Mouse (Mus musculus): ENCODE measurements around the gene Tmem245. TPM values are rescaled to one million over a fixed set of nuclear protein-coding genes. Genes with fewer than 3 reads are reported as not detected.

Tmem245 gene
- total and polyA plus RNA-seq, 2 experiments from 2014 or later: 23.7 to 68.4 TPM

DNA sequence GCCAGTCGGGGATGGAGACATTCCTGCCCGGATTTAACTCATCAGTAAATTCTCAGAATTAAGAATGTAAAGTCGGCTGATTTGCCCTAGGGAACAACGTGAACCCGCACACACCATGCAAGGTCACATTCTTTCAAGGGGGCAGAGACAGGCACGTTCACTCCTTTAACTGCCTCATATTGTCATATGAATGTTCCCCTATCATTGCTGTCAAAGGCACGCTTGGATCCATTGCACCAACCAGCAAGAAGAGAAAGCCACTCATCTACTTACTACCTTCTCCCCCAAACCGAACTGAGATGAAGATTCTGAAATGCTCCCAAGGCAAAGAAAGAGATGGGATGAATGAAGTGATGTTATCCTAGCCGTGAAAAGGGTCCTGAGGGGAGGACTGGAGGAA is 88.5 kb downstream of the Tmem245 start:
- ATAC-seq (ENCODE audit: insufficient read depth, low read depth): peak; percentile 44; the same call in 1 of the 2 replicates
- WGBS: 51% methylated on average over 9 of the region's 9 CpGs
- peaks cover 13% of the 10 kb centered on the region for H3K4me1 ChIP-seq (ENCODE audit: control insufficient read depth, insufficient read depth)
- H3K27ac ChIP-seq (ENCODE audit: low read depth): peak overlapping the region; percentile 48; the same call in 1 of the 2 replicates
- no peak for DNase-seq (ENCODE audit: low spot score)
- TF ChIP-seq CTCF (IDR thresholded peaks at IDR 0.05; ENCODE audit: low read depth): no peak
- no peak for TF ChIP-seq EP300 (IDR thresholded peaks at IDR 0.05; ENCODE audit: low read depth)
- H3K4me3 ChIP-seq (ENCODE audit: low read depth, low read length): no peak overlapping the region
- no peaks in the 10 kb centered on the region for H3K9me3 ChIP-seq (replicated peaks; ENCODE audit: control insufficient read depth, low read length)
- H3K9ac ChIP-seq (replicated peaks; ENCODE audit: low read depth, low read length): no peak overlapping the region
- no peaks in the 10 kb centered on the region for H3K27me3 ChIP-seq (ENCODE audit: control insufficient read depth, insufficient read depth, low read length)
- no peaks in the 10 kb centered on the region for H3K36me3 ChIP-seq (replicated peaks; ENCODE audit: control insufficient read depth, insufficient read depth, low read length)
- no peak overlapping the region for H3K4me2 ChIP-seq (ENCODE audit: low read depth, low read length)

DNA sequence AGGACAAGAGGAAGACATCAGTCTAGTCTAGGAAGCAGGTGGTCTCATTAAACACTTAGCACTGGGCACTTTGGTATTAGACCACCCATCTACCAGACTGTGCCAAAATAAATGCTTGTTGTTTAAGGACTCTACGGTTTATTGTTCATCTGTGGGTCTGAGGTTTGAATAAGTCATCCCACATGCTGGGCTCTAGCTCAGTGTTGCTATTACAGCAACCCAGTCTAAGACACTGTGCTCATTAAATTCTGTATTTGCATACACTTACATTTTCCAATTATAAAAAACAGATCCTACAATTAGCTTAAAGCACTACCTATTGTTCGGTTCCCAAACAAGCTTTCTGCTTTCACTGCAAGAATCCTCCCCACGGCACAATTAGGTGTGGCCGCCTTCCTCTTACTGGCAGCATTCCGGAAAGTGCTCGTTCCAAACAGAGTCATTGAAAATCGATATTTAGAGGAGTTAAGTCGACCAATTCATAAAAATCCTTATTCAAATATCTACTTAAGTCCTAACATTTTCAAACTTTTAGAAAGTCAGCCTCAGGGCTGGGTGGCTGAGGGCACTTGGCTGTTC is 90.8 kb downstream of the Tmem245 start:
- H3K4me3 ChIP-seq (ENCODE audit: low read depth, low read length): no peak overlapping the region
- no peak for TF ChIP-seq EP300 (IDR thresholded peaks at IDR 0.05; ENCODE audit: low read depth)
- TF ChIP-seq CTCF (IDR thresholded peaks at IDR 0.05; ENCODE audit: low read depth): no peak
- 85% methylated on average over 8 of the region's 8 CpGs for WGBS

DNA sequence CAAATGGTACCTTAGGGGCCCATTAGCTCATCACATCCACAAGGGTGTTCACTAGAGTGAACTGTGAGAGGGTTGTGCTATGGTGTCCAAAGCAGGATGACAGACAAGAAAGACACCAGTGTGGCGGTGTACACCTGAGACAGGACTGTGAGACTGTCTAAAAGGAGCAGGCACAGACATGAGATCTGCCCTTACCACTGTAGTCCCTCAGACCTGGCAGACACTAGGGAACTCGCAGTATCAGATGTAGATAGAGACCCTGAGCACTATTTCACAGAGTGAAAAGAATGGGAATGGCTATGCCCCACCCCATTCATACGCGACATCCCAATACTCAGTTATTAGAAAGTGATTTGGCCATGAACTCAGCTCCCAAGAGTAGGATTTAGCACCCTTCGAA is 91.3 kb downstream of the Tmem245 start:
- ATAC-seq (ENCODE audit: insufficient read depth, low read depth) (no peak), DNase-seq (ENCODE audit: low spot score) (no peak)
- 93% methylated on average over 5 of the region's 5 CpGs for WGBS
- Histone ChIP-seq H3K4me2 (ENCODE audit: low read depth, low read length) (no peak overlapping the region), H3K9me3 (replicated peaks; ENCODE audit: control insufficient read depth, low read length) (no peaks in the 10 kb centered on the region), H3K4me1 (ENCODE audit: control insufficient read depth, insufficient read depth) (peaks cover 7% of the 10 kb centered on the region; the same call in 1 of the 2 replicates), H3K9ac (replicated peaks; ENCODE audit: low read depth, low read length) (no peak overlapping the region), H3K27me3 (ENCODE audit: control insufficient read depth, insufficient read depth, low read length) (no peaks in the 10 kb centered on the region), H3K27ac (ENCODE audit: low read depth) (no peak overlapping the region), H3K4me3 (ENCODE audit: low read depth, low read length) (no peak overlapping the region), H3K36me3 (replicated peaks; ENCODE audit: control insufficient read depth, insufficient read depth, low read length) (no peaks in the 10 kb centered on the region)
- TF ChIP-seq EP300 (IDR thresholded peaks at IDR 0.05; ENCODE audit: low read depth): no peak

More for the DNA sequence above, 90.8 kb downstream of the Tmem245 start:
- H3K36me3 ChIP-seq (replicated peaks; ENCODE audit: control insufficient read depth, insufficient read depth, low read length): no peaks in the 10 kb centered on the region
- no peak for DNase-seq (ENCODE audit: low spot score)
- H3K9ac ChIP-seq (replicated peaks; ENCODE audit: low read depth, low read length): no peak overlapping the region
- ATAC-seq (ENCODE audit: insufficient read depth, low read depth): no peak
- H3K4me2 ChIP-seq (ENCODE audit: low read depth, low read length): no peak overlapping the region
- H3K4me1 ChIP-seq (ENCODE audit: control insufficient read depth, insufficient read depth): peaks cover 7% of the 10 kb centered on the region; the same call in 1 of the 2 replicates
- H3K27ac ChIP-seq (ENCODE audit: low read depth): no peak overlapping the region
- H3K9me3 ChIP-seq (replicated peaks; ENCODE audit: control insufficient read depth, low read length): no peaks in the 10 kb centered on the region
- no peaks in the 10 kb centered on the region for H3K27me3 ChIP-seq (ENCODE audit: control insufficient read depth, insufficient read depth, low read length)

DNA sequence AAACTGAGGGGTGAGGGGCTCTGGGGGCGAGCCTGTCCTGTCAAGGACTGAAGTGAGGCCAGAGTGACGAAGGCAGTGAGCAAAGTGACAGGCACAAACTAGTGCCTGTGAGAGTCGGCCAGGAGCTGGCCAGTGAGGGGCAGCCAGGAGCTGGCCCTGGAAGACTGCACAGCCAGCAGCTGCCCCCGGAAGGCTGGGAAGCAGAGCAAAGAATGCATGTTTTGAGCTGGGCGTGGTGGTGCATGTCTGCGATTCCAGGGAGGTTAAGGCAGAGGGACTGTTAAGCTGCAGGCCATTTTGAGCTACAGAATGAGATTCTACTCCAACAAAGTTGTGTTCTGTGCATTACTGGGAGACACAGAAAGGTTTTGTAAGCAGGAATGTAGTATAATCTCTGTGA is 96.5 kb downstream of the Tmem245 start:
- DNase-seq (ENCODE audit: low spot score): peak; percentile 61
- Histone ChIP-seq H3K27me3 (ENCODE audit: control insufficient read depth, insufficient read depth, low read length) (no peaks in the 10 kb centered on the region), H3K4me3 (ENCODE audit: low read depth, low read length) (no peak overlapping the region), H3K27ac (ENCODE audit: low read depth) (no peak overlapping the region; the same call in 1 of the 2 replicates), H3K4me1 (ENCODE audit: control insufficient read depth, insufficient read depth) (no peaks in the 10 kb centered on the region), H3K9me3 (replicated peaks; ENCODE audit: control insufficient read depth, low read length) (no peaks in the 10 kb centered on the region), H3K4me2 (ENCODE audit: low read depth, low read length) (no peak overlapping the region), H3K9ac (replicated peaks; ENCODE audit: low read depth, low read length) (no peak overlapping the region), H3K36me3 (replicated peaks; ENCODE audit: control insufficient read depth, insufficient read depth, low read length) (0 out of 2 replicates have a peak, but pooled peaks cover 4% of the 10 kb centered on the region)
- peak; percentile 80 for ATAC-seq (ENCODE audit: insufficient read depth, low read depth)
- TF ChIP-seq CTCF (IDR thresholded peaks at IDR 0.05; ENCODE audit: low read depth) (peak; percentile 33), EP300 (IDR thresholded peaks at IDR 0.05; ENCODE audit: low read depth) (no peak)
- 2% methylated on average over 6 of the region's 6 CpGs for WGBS

DNA sequence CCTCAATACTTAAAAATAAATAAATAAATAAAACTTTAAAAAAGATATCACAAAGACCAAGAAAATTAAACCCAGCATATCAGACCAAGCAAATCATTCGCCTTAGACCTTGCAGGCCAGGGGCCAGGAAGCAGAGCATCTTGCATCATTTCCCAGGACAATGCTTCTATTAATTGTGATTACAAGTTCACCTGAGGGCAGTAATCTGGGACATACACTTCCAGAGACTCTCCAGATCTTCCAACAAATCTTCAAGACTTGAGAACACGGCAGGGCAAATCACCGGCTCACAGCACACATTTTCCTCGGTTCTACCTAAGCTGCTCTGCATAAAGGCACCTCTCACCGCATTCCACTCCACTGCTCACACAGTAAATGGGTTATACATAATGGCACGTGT is 99.2 kb downstream of the Tmem245 start:
- no peak for ATAC-seq (ENCODE audit: insufficient read depth, low read depth)
- DNase-seq (ENCODE audit: low spot score): no peak
- Histone ChIP-seq H3K9me3 (replicated peaks; ENCODE audit: control insufficient read depth, low read length) (no peaks in the 10 kb centered on the region), H3K4me1 (ENCODE audit: control insufficient read depth, insufficient read depth) (no peaks in the 10 kb centered on the region), H3K4me2 (ENCODE audit: low read depth, low read length) (no peak overlapping the region), H3K4me3 (ENCODE audit: low read depth, low read length) (no peak overlapping the region), H3K9ac (replicated peaks; ENCODE audit: low read depth, low read length) (no peak overlapping the region), H3K27ac (ENCODE audit: low read depth) (no peak overlapping the region), H3K27me3 (ENCODE audit: control insufficient read depth, insufficient read depth, low read length) (no peaks in the 10 kb centered on the region), H3K36me3 (replicated peaks; ENCODE audit: control insufficient read depth, insufficient read depth, low read length) (peaks cover 17% of the 10 kb centered on the region)
- WGBS: 85% methylated on average over 6 of the region's 6 CpGs
- no peak for TF ChIP-seq EP300 (IDR thresholded peaks at IDR 0.05; ENCODE audit: low read depth)
- no peak for TF ChIP-seq CTCF (IDR thresholded peaks at IDR 0.05; ENCODE audit: low read depth)

DNA sequence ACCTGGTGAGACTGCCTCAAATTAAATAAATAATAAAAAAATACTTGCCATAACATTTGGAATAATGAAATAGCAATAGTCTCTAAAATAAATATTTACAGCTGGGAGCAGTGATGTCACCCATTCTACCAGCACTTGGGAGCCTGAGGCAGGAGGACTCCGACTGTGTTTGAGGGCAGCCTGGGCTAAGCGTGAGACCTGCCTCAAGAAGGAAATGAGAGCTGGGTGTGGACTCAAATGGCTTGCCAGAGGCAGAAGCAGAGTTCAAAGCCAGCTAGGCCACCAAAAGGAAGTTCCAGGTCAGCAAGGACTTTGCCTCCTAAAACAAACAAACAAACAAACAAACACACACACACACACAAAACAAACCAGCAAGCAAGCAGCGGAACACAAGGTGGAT is 99.8 kb downstream of the Tmem245 start:
- no peak overlapping the region for H3K4me3 ChIP-seq (ENCODE audit: low read depth, low read length)
- H3K27me3 ChIP-seq (ENCODE audit: control insufficient read depth, insufficient read depth, low read length): no peaks in the 10 kb centered on the region
- no peak for DNase-seq (ENCODE audit: low spot score)
- WGBS: 81% methylated on average over 3 of the region's 3 CpGs
- no peak overlapping the region for H3K4me2 ChIP-seq (ENCODE audit: low read depth, low read length)
- no peak for ATAC-seq (ENCODE audit: insufficient read depth, low read depth)
- H3K36me3 ChIP-seq (replicated peaks; ENCODE audit: control insufficient read depth, insufficient read depth, low read length): peaks cover 17% of the 10 kb centered on the region
- H3K27ac ChIP-seq (ENCODE audit: low read depth): no peak overlapping the region
- no peak overlapping the region for H3K9ac ChIP-seq (replicated peaks; ENCODE audit: low read depth, low read length)
- no peaks in the 10 kb centered on the region for H3K4me1 ChIP-seq (ENCODE audit: control insufficient read depth, insufficient read depth)
- no peaks in the 10 kb centered on the region for H3K9me3 ChIP-seq (replicated peaks; ENCODE audit: control insufficient read depth, low read length)
- TF ChIP-seq CTCF (IDR thresholded peaks at IDR 0.05; ENCODE audit: low read depth) (no peak), EP300 (IDR thresholded peaks at IDR 0.05; ENCODE audit: low read depth) (no peak)

Measured in heart, postnatal 0 days (tissue).